In genomic region chr6:55443927-55444688, GRCm38 (mm10) we compare ENCODE assay signal across 10 mouse cellular contexts. TPM values are rescaled to one million over a fixed set of nuclear protein-coding genes. Genes with fewer than 3 reads are reported as not detected.
A peak's percentile ranks its signal among the peaks of the same experiment; 100 is the strongest.
DNase-seq lines count a peak whose midpoint lies in the region; ATAC-seq and TF ChIP-seq lines count a peak whose summit lies in the region.
"Had no signal": no experiment of that assay in that cellular context is flagged by ENCODE, and none has a peak within 500 bp of the region (broad histone marks: within the 10 kb centered on the region; RNA-seq: fewer than 3 reads in every experiment).

No protein-coding gene starts in this region.

- TF ChIP-seq POLR2A in heart, adult 2 months (IDR thresholded peaks at IDR 0.05; ENCODE audit: insufficient read depth, low read depth, low read length) = no peak

- intact Hi-C loops in heart, adult 2 months (cut with DNase I) = no loop called here
- intact Hi-C loops in left cerebral cortex, postnatal 14 days (cut with DNase I) = loop anchor here (5.0 kb wide), 1 partner anchor 37 kb away; no protein-coding TSS in a partner anchor

- no peak for TF ChIP-seq EP300 in heart, adult 2 months (IDR thresholded peaks at IDR 0.05; ENCODE audit: insufficient read depth, low read depth, low read length)

- 27% methylated on average over 2 of the region's 2 CpGs for WGBS in heart, adult 2 months
- 3% methylated on average over 2 of the region's 2 CpGs for WGBS in forebrain, embryonic 13.5 days

- no peak overlapping the region for H3K4me3 ChIP-seq in heart, adult 2 months
- H3K4me3 ChIP-seq in forebrain, embryonic 13.5 days = no peak overlapping the region
- H3K4me3 ChIP-seq: megakaryocyte, embryonic 14.5 days had no signal

- H3K27ac ChIP-seq in heart, adult 2 months = peak overlapping the region; percentile 61; the same call in 1 of the 2 replicates
- peak overlapping the region; percentile 82 for H3K27ac ChIP-seq in forebrain, embryonic 13.5 days

- H3K9me3 ChIP-seq in forebrain, embryonic 13.5 days (replicated peaks) = no peaks in the 10 kb centered on the region
- H3K9me3 ChIP-seq: megakaryocyte, embryonic 14.5 days had no signal

- H3K79me2 ChIP-seq in heart, adult 2 months (replicated peaks; ENCODE audit: control insufficient read depth, insufficient read depth, low read length) = no peaks in the 10 kb centered on the region

- peak in 1 of 2 experiments; percentile 49 for DNase-seq in heart, adult 2 months
- no peak for DNase-seq in heart, adult 8-10 months (ENCODE audit: low spot score)
- peak; percentile 61 to 77 for DNase-seq in left cerebral cortex, postnatal 14 days (ENCODE audit: low spot score in 2 of 2)
- DNase-seq in right cerebral cortex, postnatal 14 days = peak; percentile 40
- no peak for DNase-seq in adrenal gland, postnatal 25 days
- DNase-seq in spleen, postnatal 4 days (ENCODE audit: low spot score in 2 of 2) = no peak

- no peak overlapping the region for H3K9ac ChIP-seq in heart, adult 2 months (ENCODE audit: low read depth, low read length)
- no peak overlapping the region for H3K9ac ChIP-seq in forebrain, embryonic 13.5 days

- peak; percentile 95 for ATAC-seq in forebrain, embryonic 13.5 days
- no peak for ATAC-seq in granulocyte monocyte progenitor cell, adult 5-6 weeks (replicated peaks; ENCODE audit: poor library complexity, severe bottlenecking)

- H3K27me3 ChIP-seq in heart, adult 2 months (ENCODE audit: control insufficient read depth, insufficient read depth, low read length) = no peaks in the 10 kb centered on the region
- peaks cover 12% of the 10 kb centered on the region; the same call in 1 of the 2 replicates for H3K27me3 ChIP-seq in forebrain, embryonic 13.5 days

- H3K4me1 ChIP-seq in heart, adult 2 months (ENCODE audit: control insufficient read depth, insufficient read depth, low read length) = peaks cover 1% of the 10 kb centered on the region; the same call in 1 of the 2 replicates
- peaks cover 39% of the 10 kb centered on the region for H3K4me1 ChIP-seq in forebrain, embryonic 13.5 days
- H3K4me1 ChIP-seq: megakaryocyte, embryonic 14.5 days had no signal

- H3K4me2 ChIP-seq in forebrain, embryonic 13.5 days = peak overlapping the region; percentile 10; the same call in 1 of the 2 replicates

- TF ChIP-seq CTCF in heart, adult 2 months (IDR thresholded peaks at IDR 0.05) = no peak

- no peaks in the 10 kb centered on the region for H3K36me3 ChIP-seq in heart, adult 2 months (ENCODE audit: control insufficient read depth, insufficient read depth, low read length)
- no peaks in the 10 kb centered on the region for H3K36me3 ChIP-seq in forebrain, embryonic 13.5 days (ENCODE audit: poor library complexity, severe bottlenecking)

RNA-seq across cellular contexts. Expression of gene Adcyap1r1, which starts 7.7 kb away (rescaled TPM):
- 1 to 10 TPM; 4.4 to 4.5 TPM for total RNA-seq in heart, adult 2 months (2021)
- polyA plus RNA-seq in heart, adult 2 months (2012; rRNA removed) = 4.8 and 7.4 TPM in 2 replicates
- total RNA-seq in heart, adult 8-10 months (2022) = 1 to 10 TPM; 5.1 to 5.8 (median 5.4) TPM
- polyA plus RNA-seq in forebrain, embryonic 13.5 days (2015; fragmentation: Nextera tagmentation; extraction: Ambion mirVana) = 18.6 and 21.6 TPM in 2 replicates
- total RNA-seq in left cerebral cortex, postnatal 14 days (2021) = 100 to 1,000 TPM; 113 to 126 TPM
- 28.9 and 37.9 TPM in 2 replicates for total RNA-seq in adrenal gland, postnatal 25 days (2021)
- 1.6 TPM in 1 of 2 replicates, not detected in the other for total RNA-seq in granulocyte monocyte progenitor cell, adult 5-6 weeks (2014; fragmentation: Nextera tagmentation)
- not detected in 2 replicates for total RNA-seq in granulocyte monocyte progenitor cell, adult 5-6 weeks (2017)
- total RNA-seq: hematopoietic stem cell, adult 5-6 weeks had no signal

Comparison
In these comparisons a context has a peak if more than half of its experiments do, and no peak if none do; other contexts are left out.
1. DNase-seq: peak in left cerebral cortex, postnatal 14 days (2 of 2) and right cerebral cortex, postnatal 14 days (single experiment); none in heart, adult 8-10 months (single experiment), adrenal gland, postnatal 25 days (single experiment) and spleen, postnatal 4 days (0 of 2).